In genomic region chr11:103098531-103099190, GRCm38 (mm10) we compare ENCODE assay signal across 16 mouse cellular contexts. TPM values are rescaled to one million over a fixed set of nuclear protein-coding genes. Genes with fewer than 3 reads are reported as not detected.
DNase-seq lines count a peak whose midpoint lies in the region; ATAC-seq lines count a peak whose summit lies in the region.
"Had no signal": no experiment of that assay in that cellular context is flagged by ENCODE, and none has a peak within 500 bp of the region (broad histone marks: within the 10 kb centered on the region; RNA-seq: fewer than 3 reads in every experiment).

No protein-coding gene starts in this region.

- peaks cover 31% of the 10 kb centered on the region for H3K27me3 ChIP-seq in forebrain, embryonic 11.5 days (ENCODE audit: control insufficient read depth, insufficient read depth, low read length)
- peaks cover 43% of the 10 kb centered on the region for H3K27me3 ChIP-seq in forebrain, embryonic 13.5 days
- H3K27me3 ChIP-seq in megakaryocyte, embryonic 14.5 days (replicated peaks), result peaks cover 82% of the 10 kb centered on the region
- no peaks in the 10 kb centered on the region for H3K27me3 ChIP-seq in heart, embryonic 15.5 days

- peaks cover 16% of the 10 kb centered on the region for H3K4me1 ChIP-seq in forebrain, embryonic 11.5 days (replicated peaks; ENCODE audit: control insufficient read depth, insufficient read depth, low read length)
- H3K4me1 ChIP-seq in forebrain, embryonic 13.5 days, result peaks cover 33% of the 10 kb centered on the region
- H3K4me1 ChIP-seq in megakaryocyte, embryonic 14.5 days, result peaks cover 38% of the 10 kb centered on the region
- H3K4me1 ChIP-seq in heart, embryonic 15.5 days (replicated peaks), result peaks cover 91% of the 10 kb centered on the region

- no peaks in the 10 kb centered on the region for H3K9me3 ChIP-seq in forebrain, embryonic 11.5 days (ENCODE audit: control insufficient read depth, low read length)
- no peaks in the 10 kb centered on the region for H3K9me3 ChIP-seq in forebrain, embryonic 13.5 days (replicated peaks)
- H3K9me3 ChIP-seq in megakaryocyte, embryonic 14.5 days, result no peaks in the 10 kb centered on the region
- no peaks in the 10 kb centered on the region for H3K9me3 ChIP-seq in heart, embryonic 15.5 days (replicated peaks)
- H3K9me3 ChIP-seq: embryonic facial prominence, embryonic 15.5 days; hindbrain, embryonic 10.5 days; limb, embryonic 12.5 days had no signal

- no peak for ATAC-seq in forebrain, embryonic 11.5 days (replicated peaks; ENCODE audit: low FRiP score)
- no peak for ATAC-seq in forebrain, embryonic 13.5 days
- no peak for ATAC-seq in megakaryocyte, adult 5-6 weeks (ENCODE audit: poor library complexity, severe bottlenecking)
- ATAC-seq in heart, embryonic 15.5 days (replicated peaks; ENCODE audit: insufficient number of reproducible peaks, insufficient read depth, low FRiP score, low read depth), result no peak
- ATAC-seq: CD4-positive, CD25-positive, alpha-beta regulatory T cell, adult 4 months; forebrain, postnatal 0 days had no signal

- 74% methylated on average over 11 of the region's 11 CpGs for WGBS in forebrain, embryonic 11.5 days
- WGBS in forebrain, embryonic 13.5 days, result 63% methylated on average over 11 of the region's 11 CpGs
- WGBS in heart, embryonic 15.5 days, result 47% methylated on average over 11 of the region's 11 CpGs

- peak; percentile 43 for DNase-seq in forebrain, embryonic 11.5 days (ENCODE audit: low spot score)
- peak; percentile 78 for DNase-seq in testis, postnatal 10 days (ENCODE audit: low spot score)
- no peak for DNase-seq in Muller cell, postnatal 12 days (ENCODE audit: inconsistent ontology term)
- no peak for DNase-seq in urinary bladder, postnatal 14 days (ENCODE audit: low spot score)
- DNase-seq: adrenal gland, postnatal 25 days; forebrain, postnatal 0 days; layer of hippocampus, postnatal 36 days; lung, adult 2 months had no signal

- H3K4me2 ChIP-seq in forebrain, embryonic 11.5 days (ENCODE audit: low read depth, low read length, severe bottlenecking), result no peak overlapping the region
- H3K4me2 ChIP-seq in forebrain, embryonic 13.5 days, result no peak overlapping the region
- no peak overlapping the region for H3K4me2 ChIP-seq in heart, embryonic 15.5 days
- H3K4me2 ChIP-seq: embryonic facial prominence, embryonic 15.5 days; limb, embryonic 12.5 days had no signal

- H3K36me3 ChIP-seq in forebrain, embryonic 11.5 days (ENCODE audit: control insufficient read depth, insufficient read depth, low read length), result no peaks in the 10 kb centered on the region
- no peaks in the 10 kb centered on the region for H3K36me3 ChIP-seq in forebrain, embryonic 13.5 days (ENCODE audit: poor library complexity, severe bottlenecking)
- no peaks in the 10 kb centered on the region for H3K36me3 ChIP-seq in megakaryocyte, embryonic 14.5 days (replicated peaks; ENCODE audit: low read length)
- no peaks in the 10 kb centered on the region for H3K36me3 ChIP-seq in heart, embryonic 15.5 days
- H3K36me3 ChIP-seq: embryonic facial prominence, embryonic 15.5 days; hindbrain, embryonic 10.5 days; limb, embryonic 12.5 days had no signal

- no peak overlapping the region for H3K4me3 ChIP-seq in forebrain, embryonic 11.5 days (ENCODE audit: low read depth, low read length)
- H3K4me3 ChIP-seq in forebrain, embryonic 13.5 days, result no peak overlapping the region
- H3K4me3 ChIP-seq in megakaryocyte, embryonic 14.5 days (replicated peaks), result peak overlapping the region; percentile 2
- H3K4me3 ChIP-seq in heart, embryonic 15.5 days, result no peak overlapping the region
- H3K4me3 ChIP-seq: embryonic facial prominence, embryonic 15.5 days; hindbrain, embryonic 10.5 days; limb, embryonic 12.5 days had no signal

- H3K9ac ChIP-seq in forebrain, embryonic 11.5 days (ENCODE audit: low read length), result no peak overlapping the region
- H3K9ac ChIP-seq in forebrain, embryonic 13.5 days, result no peak overlapping the region
- no peak overlapping the region for H3K9ac ChIP-seq in heart, embryonic 15.5 days
- H3K9ac ChIP-seq: embryonic facial prominence, embryonic 15.5 days; forebrain, postnatal 0 days; limb, embryonic 12.5 days had no signal

- no peak overlapping the region for H3K27ac ChIP-seq in forebrain, embryonic 11.5 days (ENCODE audit: low read depth, low read length)
- H3K27ac ChIP-seq in forebrain, embryonic 13.5 days, result no peak overlapping the region
- H3K27ac ChIP-seq in heart, embryonic 15.5 days, result peak overlapping the region; percentile 97
- H3K27ac ChIP-seq: embryonic facial prominence, embryonic 15.5 days; hindbrain, embryonic 10.5 days; limb, embryonic 12.5 days had no signal

RNA-seq across cellular contexts. Expression of gene Plcd3, which starts 2.8 kb away (rescaled TPM):
- 0.69 and 0.86 TPM in 2 replicates for polyA plus RNA-seq in forebrain, embryonic 11.5 days (2014; fragmentation: Nextera tagmentation; extraction: Ambion mirVana)
- 0.92 and 1.2 TPM in 2 replicates for polyA plus RNA-seq in forebrain, embryonic 13.5 days (2015; fragmentation: Nextera tagmentation; extraction: Ambion mirVana)
- 0.18 TPM in 1 of 2 replicates, not detected in the other for polyA plus RNA-seq in megakaryocyte, embryonic 14.5 days (2012; ENCODE audit: insufficient read depth, low replicate concordance)
- total RNA-seq in megakaryocyte, adult 5-6 weeks (2015), result not detected in 2 replicates
- total RNA-seq in megakaryocyte, adult 5-6 weeks (2017), result not detected in 2 replicates
- 11.0 and 11.8 TPM in 2 replicates for polyA plus RNA-seq in heart, embryonic 15.5 days (2015; fragmentation: Nextera tagmentation; extraction: Ambion mirVana)

RNA-seq across cellular contexts. Expression of gene Acbd4, which starts 2.8 kb away (rescaled TPM):
- 7.8 and 8.1 TPM in 2 replicates for polyA plus RNA-seq in forebrain, embryonic 11.5 days (2014; fragmentation: Nextera tagmentation; extraction: Ambion mirVana)
- polyA plus RNA-seq in forebrain, embryonic 13.5 days (2015; fragmentation: Nextera tagmentation; extraction: Ambion mirVana), result 8.1 TPM in 2 replicates
- polyA plus RNA-seq in megakaryocyte, embryonic 14.5 days (2012; ENCODE audit: insufficient read depth, low replicate concordance), result 42.5 and 61.0 TPM in 2 replicates
- total RNA-seq in megakaryocyte, adult 5-6 weeks (2015), result 3.2 and 6.2 TPM in 2 replicates
- 9.3 and 9.4 TPM in 2 replicates for total RNA-seq in megakaryocyte, adult 5-6 weeks (2017)
- polyA plus RNA-seq in heart, embryonic 15.5 days (2015; fragmentation: Nextera tagmentation; extraction: Ambion mirVana), result 18.5 and 23.7 TPM in 2 replicates

RNA-seq across cellular contexts. Expression of gene Hexim1, which starts 17.4 kb away (rescaled TPM):
- polyA plus RNA-seq in forebrain, embryonic 11.5 days (2014; fragmentation: Nextera tagmentation; extraction: Ambion mirVana), result 3.9 and 4.6 TPM in 2 replicates
- 3.3 and 4.1 TPM in 2 replicates for polyA plus RNA-seq in forebrain, embryonic 13.5 days (2015; fragmentation: Nextera tagmentation; extraction: Ambion mirVana)
- polyA plus RNA-seq in megakaryocyte, embryonic 14.5 days (2012; ENCODE audit: insufficient read depth, low replicate concordance), result 24.4 and 98.1 TPM in 2 replicates
- total RNA-seq in megakaryocyte, adult 5-6 weeks (2015), result 10.1 TPM in 2 replicates
- 17.0 and 24.6 TPM in 2 replicates for total RNA-seq in megakaryocyte, adult 5-6 weeks (2017)
- 2.6 and 3.0 TPM in 2 replicates for polyA plus RNA-seq in heart, embryonic 15.5 days (2015; fragmentation: Nextera tagmentation; extraction: Ambion mirVana)

RNA-seq across cellular contexts. Expression of gene Hexim2, which starts 33.6 kb away (rescaled TPM):
- 8.7 and 9.2 TPM in 2 replicates for polyA plus RNA-seq in forebrain, embryonic 11.5 days (2014; fragmentation: Nextera tagmentation; extraction: Ambion mirVana)
- polyA plus RNA-seq in forebrain, embryonic 13.5 days (2015; fragmentation: Nextera tagmentation; extraction: Ambion mirVana), result 13.4 and 13.9 TPM in 2 replicates
- 73.5 and 168 TPM in 2 replicates for polyA plus RNA-seq in megakaryocyte, embryonic 14.5 days (2012; ENCODE audit: insufficient read depth, low replicate concordance)
- total RNA-seq in megakaryocyte, adult 5-6 weeks (2015), result 0.25 and 1.8 TPM in 2 replicates
- total RNA-seq in megakaryocyte, adult 5-6 weeks (2017), result 1.0 and 2.1 TPM in 2 replicates
- 5.5 and 6.4 TPM in 2 replicates for polyA plus RNA-seq in heart, embryonic 15.5 days (2015; fragmentation: Nextera tagmentation; extraction: Ambion mirVana)

Comparison
In these comparisons a context has a peak if more than half of its experiments do, and no peak if none do; other contexts are left out.
1. DNase-seq: peak in forebrain, embryonic 11.5 days (single experiment) and testis, postnatal 10 days (single experiment); none in Muller cell, postnatal 12 days (single experiment) and urinary bladder, postnatal 14 days (single experiment).